Mouse (Mus musculus): Measurements from ENCODE around the gene Bud31.

DNA sequence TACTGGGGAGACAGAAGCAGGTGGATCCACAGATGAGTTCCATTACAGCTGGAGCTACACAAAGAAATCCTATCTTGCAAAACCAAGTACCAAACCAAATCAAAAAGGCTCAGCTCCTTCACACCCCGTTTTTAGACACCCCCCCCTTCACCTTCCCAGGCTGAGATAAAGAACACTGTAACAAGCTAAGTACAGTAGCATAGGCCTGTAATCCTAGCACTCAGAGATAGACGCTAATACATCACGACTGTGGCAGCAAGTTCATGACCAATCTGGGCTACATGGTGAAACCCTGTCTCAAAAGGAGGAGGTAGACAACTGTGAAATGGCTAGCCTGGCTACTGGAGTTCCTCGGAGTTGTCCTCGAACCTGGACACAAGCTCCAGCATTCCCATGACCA, 50.2 kb downstream of the Bud31 start:
- no peak for TF ChIP-seq CTCF (conservative IDR thresholded peaks at IDR 0.05; ENCODE audit: insufficient read depth, insufficient read length, low read depth, low read length)
- no peak for TF ChIP-seq POLR2A (IDR thresholded peaks at IDR 0.05; ENCODE audit: low read depth, low read length)

All from kidney, adult 2 months (tissue).